Mouse (Mus musculus): ENCODE measurements around the gene Pilra. TPM values are rescaled to one million over a fixed set of nuclear protein-coding genes. Genes with fewer than 3 reads are reported as not detected.
"Not testable (repeated sequence)": the region's sequence is repeated elsewhere in the genome, so short reads cannot be mapped to it uniquely, and the experiment has no call there.

Gene Pilra
- 0.06 TPM for polyA plus RNA-seq (2012; fragmentation: generic; extraction: Trizol)
- long read RNA-seq, experiment 1 = 0 reads
- long read RNA-seq, experiment 2 = 0 reads

DNA sequence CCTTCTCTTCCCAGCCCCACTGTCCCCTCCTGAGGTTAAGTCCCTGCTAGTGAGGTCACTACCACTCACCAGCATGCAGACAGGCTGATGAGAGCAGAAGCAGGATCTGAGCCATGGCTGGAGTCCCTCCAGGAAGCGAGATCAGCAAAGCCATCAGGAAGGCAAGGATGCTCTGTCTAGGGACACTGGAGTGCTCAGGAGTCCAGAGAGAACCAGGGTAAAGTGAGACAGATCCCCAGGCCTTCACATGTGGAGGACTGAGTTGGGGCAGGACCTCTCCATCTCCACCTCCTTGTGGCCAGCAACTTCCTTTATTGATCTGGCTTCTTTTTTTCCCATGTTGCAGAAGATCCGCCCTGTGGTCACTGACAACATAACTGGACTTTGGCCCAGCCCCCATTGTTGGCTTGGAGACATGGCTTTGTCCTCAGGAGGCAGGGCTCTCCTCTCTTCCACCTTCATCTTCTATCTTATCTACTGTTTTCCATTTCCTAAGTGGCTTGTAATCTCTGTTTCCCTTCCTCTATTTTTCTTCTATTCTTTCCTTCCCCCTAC is at the start of gene Pilra:
Gene Pilra (minus strand): TSS at position 316 of the 555 bp plus-strand sequence.
- not testable (repeated sequence) for H3ac ChIP-seq (ENCODE audit: control insufficient read depth, insufficient read length, low read depth); H3K27me3 ChIP-seq (ENCODE audit: control insufficient read depth, insufficient read depth, insufficient read length); H3K36me3 ChIP-seq (ENCODE audit: control insufficient read depth, insufficient read depth); H3K79me2 ChIP-seq (ENCODE audit: control insufficient read depth, insufficient read depth); H3K79me3 ChIP-seq (ENCODE audit: low read depth); H3K4me3 ChIP-seq (ENCODE audit: insufficient read depth, poor library complexity, severe bottlenecking)

- Histone ChIP-seq H3K79me3 (ENCODE audit: low read depth) (no peaks in the 10 kb centered on the region), H3K79me2 (ENCODE audit: control insufficient read depth, insufficient read depth) (no peaks in the 10 kb centered on the region), H3K36me3 (ENCODE audit: control insufficient read depth, insufficient read depth) (no peaks in the 10 kb centered on the region), H3K27me3 (ENCODE audit: control insufficient read depth, insufficient read depth, insufficient read length) (no peaks in the 10 kb centered on the region), H3ac (ENCODE audit: control insufficient read depth, insufficient read length, low read depth) (no peak overlapping the region), H3K4me3 (ENCODE audit: insufficient read depth, poor library complexity, severe bottlenecking) (no peak overlapping the region)
- TF ChIP-seq MYOD1 (IDR thresholded peaks at IDR 0.05; ENCODE audit: control insufficient read depth, insufficient read length, low read depth) = no peak
Measured at GRCm38 (mm10) chr5:137883345-137883744, 47.3 kb upstream of the Pilra start.

- Histone ChIP-seq H3ac (ENCODE audit: control insufficient read depth, insufficient read length, low read depth) (no peak overlapping the region), H3K36me3 (ENCODE audit: control insufficient read depth, insufficient read depth) (no peaks in the 10 kb centered on the region), H3K79me2 (ENCODE audit: control insufficient read depth, insufficient read depth) (no peaks in the 10 kb centered on the region), H3K27me3 (ENCODE audit: control insufficient read depth, insufficient read depth, insufficient read length) (no peaks in the 10 kb centered on the region), H3K79me3 (ENCODE audit: low read depth) (no peaks in the 10 kb centered on the region), H3K4me3 (ENCODE audit: insufficient read depth, poor library complexity, severe bottlenecking) (no peak overlapping the region)
- TF ChIP-seq MYOD1 (IDR thresholded peaks at IDR 0.05; ENCODE audit: control insufficient read depth, insufficient read length, low read depth) (no peak), MAX (IDR thresholded peaks at IDR 0.05) (no peak), FOSL1 (IDR thresholded peaks at IDR 0.05; ENCODE audit: insufficient read depth, low read length, poor library complexity, severe bottlenecking) (no peak), USF1 (IDR thresholded peaks at IDR 0.05; ENCODE audit: low read depth) (no peak), CTCF (IDR thresholded peaks at IDR 0.05; ENCODE audit: control insufficient read depth, insufficient read depth, insufficient read length) (no peak), MYOG (IDR thresholded peaks at IDR 0.05; ENCODE audit: control insufficient read depth, extremely low read depth, insufficient read length) (no peak), CEBPB (IDR thresholded peaks at IDR 0.05; ENCODE audit: low read depth) (no peak)
Measured at GRCm38 (mm10) chr5:137882922-137883321, 46.8 kb upstream of the Pilra start.

GRCm38 (mm10) chr5:137877860-137878259 is 41.8 kb upstream of the Pilra start:
- H3ac ChIP-seq (ENCODE audit: control insufficient read depth, insufficient read length, low read depth) = no peak overlapping the region
- no peaks in the 10 kb centered on the region for H3K79me3 ChIP-seq (ENCODE audit: low read depth)
- no peaks in the 10 kb centered on the region for H3K27me3 ChIP-seq (ENCODE audit: control insufficient read depth, insufficient read depth, insufficient read length)
- no peaks in the 10 kb centered on the region for H3K36me3 ChIP-seq (ENCODE audit: control insufficient read depth, insufficient read depth)
- H3K79me2 ChIP-seq (ENCODE audit: control insufficient read depth, insufficient read depth) = no peaks in the 10 kb centered on the region
- no peak overlapping the region for H3K4me3 ChIP-seq (ENCODE audit: insufficient read depth, poor library complexity, severe bottlenecking)
- no peak for TF ChIP-seq USF1 (IDR thresholded peaks at IDR 0.05; ENCODE audit: low read depth)

DNA sequence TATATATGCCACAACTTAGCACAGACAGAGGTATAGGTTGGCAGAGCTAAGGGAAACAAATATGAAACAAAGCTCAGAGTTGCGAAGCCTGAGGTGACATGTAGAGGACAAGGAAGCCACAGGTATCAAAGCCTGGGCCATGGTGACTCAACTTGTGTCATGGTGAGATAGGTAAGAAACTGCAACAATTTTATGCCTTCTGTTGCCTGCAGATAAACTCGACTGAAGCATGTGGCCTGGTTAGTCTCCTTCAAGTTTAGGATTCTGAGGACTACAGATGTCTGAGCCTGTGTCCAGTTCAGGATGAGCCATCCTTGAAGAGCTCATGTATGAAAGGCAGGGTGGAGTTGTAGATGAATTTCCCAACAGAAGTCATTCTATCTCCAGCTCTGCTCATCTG is 39.0 kb upstream of the Pilra start:
- no peak overlapping the region for H3K4me3 ChIP-seq (ENCODE audit: insufficient read depth, poor library complexity, severe bottlenecking)
- H3K36me3 ChIP-seq (ENCODE audit: control insufficient read depth, insufficient read depth) = no peaks in the 10 kb centered on the region
- TF ChIP-seq CTCF (IDR thresholded peaks at IDR 0.05; ENCODE audit: control insufficient read depth, insufficient read depth, insufficient read length) (no peak), FOSL1 (IDR thresholded peaks at IDR 0.05; ENCODE audit: insufficient read depth, low read length, poor library complexity, severe bottlenecking) (no peak), MYOD1 (IDR thresholded peaks at IDR 0.05; ENCODE audit: control insufficient read depth, insufficient read length, low read depth) (no peak), USF1 (IDR thresholded peaks at IDR 0.05; ENCODE audit: low read depth) (no peak), CEBPB (IDR thresholded peaks at IDR 0.05; ENCODE audit: low read depth) (no peak), MAX (IDR thresholded peaks at IDR 0.05) (no peak), MYOG (IDR thresholded peaks at IDR 0.05; ENCODE audit: control insufficient read depth, extremely low read depth, insufficient read length) (no peak)
- H3ac ChIP-seq (ENCODE audit: control insufficient read depth, insufficient read length, low read depth) = no peak overlapping the region
- H3K79me2 ChIP-seq (ENCODE audit: control insufficient read depth, insufficient read depth) = no peaks in the 10 kb centered on the region
- H3K27me3 ChIP-seq (ENCODE audit: control insufficient read depth, insufficient read depth, insufficient read length) = no peaks in the 10 kb centered on the region
- no peaks in the 10 kb centered on the region for H3K79me3 ChIP-seq (ENCODE audit: low read depth)

DNA sequence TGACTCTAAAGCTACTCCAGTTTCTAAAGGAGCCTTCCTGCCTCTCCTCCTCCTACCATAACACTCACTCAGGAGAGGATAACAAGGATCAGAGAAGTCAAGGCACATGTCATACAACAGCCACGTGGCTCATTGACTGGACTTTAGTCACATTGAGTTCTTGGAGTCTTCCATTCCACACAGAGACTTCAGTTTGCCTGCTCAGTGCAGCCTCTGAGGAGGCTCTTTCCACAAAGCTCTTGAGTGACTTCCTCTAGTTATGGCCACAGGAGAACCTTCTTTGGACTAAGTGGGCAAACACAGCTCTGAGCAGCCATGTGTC is 36.3 kb upstream of the Pilra start:
- not testable (repeated sequence) for H3ac ChIP-seq (ENCODE audit: control insufficient read depth, insufficient read length, low read depth); H3K79me2 ChIP-seq (ENCODE audit: control insufficient read depth, insufficient read depth); H3K27me3 ChIP-seq (ENCODE audit: control insufficient read depth, insufficient read depth, insufficient read length); H3K79me3 ChIP-seq (ENCODE audit: low read depth); H3K4me3 ChIP-seq (ENCODE audit: insufficient read depth, poor library complexity, severe bottlenecking); H3K36me3 ChIP-seq (ENCODE audit: control insufficient read depth, insufficient read depth)

- not testable (repeated sequence) for H3K27me3 ChIP-seq (ENCODE audit: control insufficient read depth, insufficient read depth, insufficient read length); H3K79me3 ChIP-seq (ENCODE audit: low read depth); H3K4me3 ChIP-seq (ENCODE audit: insufficient read depth, poor library complexity, severe bottlenecking); H3ac ChIP-seq (ENCODE audit: control insufficient read depth, insufficient read length, low read depth); H3K79me2 ChIP-seq (ENCODE audit: control insufficient read depth, insufficient read depth); H3K36me3 ChIP-seq (ENCODE audit: control insufficient read depth, insufficient read depth)
Measured at GRCm38 (mm10) chr5:137871644-137872380, 35.7 kb upstream of the Pilra start, which contains the start of gene Pilrb2. Gene Pilrb2, minus strand, starts transcription at chr5:137871815.

GRCm38 (mm10) chr5:137868600-137868999 is 32.5 kb upstream of the Pilra start:
- not testable (repeated sequence) for H3K79me2 ChIP-seq (ENCODE audit: control insufficient read depth, insufficient read depth); H3K79me3 ChIP-seq (ENCODE audit: low read depth)

DNA sequence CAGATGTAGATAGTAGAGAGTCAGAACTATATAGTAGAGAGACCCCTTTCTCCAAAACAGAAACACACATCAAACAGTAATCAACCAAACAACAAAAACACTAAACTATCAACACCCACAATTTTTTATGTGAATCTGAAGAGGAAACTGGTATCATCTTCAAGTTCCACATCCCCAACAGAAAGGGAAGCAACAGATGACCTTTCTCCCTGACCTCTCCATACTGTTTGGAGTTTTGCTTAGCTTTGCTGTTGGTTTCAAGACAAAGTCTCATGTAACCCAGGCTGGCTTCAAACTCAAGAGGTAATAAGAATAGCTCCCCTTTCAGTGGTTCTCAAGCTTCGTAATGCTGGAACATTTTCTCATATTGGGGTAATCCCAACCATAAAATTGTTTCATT is 27.9 kb upstream of the Pilra start:
- H3K4me3 ChIP-seq (ENCODE audit: insufficient read depth, poor library complexity, severe bottlenecking); H3ac ChIP-seq (ENCODE audit: control insufficient read depth, insufficient read length, low read depth); H3K36me3 ChIP-seq (ENCODE audit: control insufficient read depth, insufficient read depth); H3K27me3 ChIP-seq (ENCODE audit: control insufficient read depth, insufficient read depth, insufficient read length); H3K79me2 ChIP-seq (ENCODE audit: control insufficient read depth, insufficient read depth); H3K79me3 ChIP-seq (ENCODE audit: low read depth): not testable (repeated sequence)

More at GRCm38 (mm10) chr5:137868600-137868999, 32.5 kb upstream of the Pilra start:
- not testable (repeated sequence) for H3K4me3 ChIP-seq (ENCODE audit: insufficient read depth, poor library complexity, severe bottlenecking); H3K27me3 ChIP-seq (ENCODE audit: control insufficient read depth, insufficient read depth, insufficient read length); H3ac ChIP-seq (ENCODE audit: control insufficient read depth, insufficient read length, low read depth); H3K36me3 ChIP-seq (ENCODE audit: control insufficient read depth, insufficient read depth)
